Mouse (Mus musculus) large intestine, adult 2 months (tissue): Measurements from ENCODE around the gene Cmss1. TPM values are rescaled to one million over a fixed set of nuclear protein-coding genes. Genes with fewer than 3 reads are reported as not detected.
"Not testable (repeated sequence)": the region's sequence is repeated elsewhere in the genome, so short reads cannot be mapped to it uniquely, and the experiment has no call there.

ENCODE experiments used
- DNase-seq: peaks from one replicate; pipeline ENCODE4 v3.0.0-alpha.2; 2012; ENCODE audit warnings: low read depth, low spot score
- whole genome bisulfite sequencing: fragments of 180-500 bp; shearing (Covaris S2); methylation state at CpG from one replicate; pipeline ENCODE4 v1.1.7; 2018; 5-methylcytosine and 5-hydroxymethylcytosine counted together
- polyA plus RNA-seq: library from polyadenylated mRNA; depleted of rRNA; stranded (reverse); fragments of >200 nt; gene quantifications from 2 replicates; pipeline ENCODE4 v1.2.3, GENCODE M21; 2012

The Cmss1 gene
- polyA plus RNA-seq, 1 experiment: 8.0 TPM

GRCm38 (mm10) chr16:57403825-57404224 is 202.8 kb downstream of the Cmss1 start:
- WGBS: 81% methylated on average over 5 of the region's 5 CpGs
- no peak for DNase-seq

GRCm38 (mm10) chr16:57402910-57403309 is 203.8 kb downstream of the Cmss1 start:
- WGBS: 79% methylated on average over 4 of the region's 4 CpGs
- no peak for DNase-seq

GRCm38 (mm10) chr16:57401702-57402101 is 205.0 kb downstream of the Cmss1 start:
- DNase-seq: no peak
- WGBS: 68% methylated on average over 6 of the region's 6 CpGs

GRCm38 (mm10) chr16:57399566-57399965 is 207.1 kb downstream of the Cmss1 start:
- 83% methylated on average over 10 of the region's 10 CpGs for WGBS
- DNase-seq: no peak

GRCm38 (mm10) chr16:57398387-57399214 is 208.1 kb downstream of the Cmss1 start:
- 61% methylated on average over 18 of the region's 18 CpGs for WGBS
- peak; percentile 61 for DNase-seq

GRCm38 (mm10) chr16:57397845-57398244 is 208.8 kb downstream of the Cmss1 start:
- 71% methylated on average over 6 of the region's 6 CpGs for WGBS

GRCm38 (mm10) chr16:57396249-57396648 is 210.4 kb downstream of the Cmss1 start:
- WGBS: 76% methylated on average over 6 of the region's 6 CpGs
- no peak for DNase-seq

More at GRCm38 (mm10) chr16:57397845-57398244, 208.8 kb downstream of the Cmss1 start:
- DNase-seq: no peak

GRCm38 (mm10) chr16:57393161-57393560 is 213.5 kb downstream of the Cmss1 start:
- WGBS: 40% methylated on average over 11 of the region's 11 CpGs
- DNase-seq: no peak

- 26% methylated on average over 2 of the region's 2 CpGs for WGBS
- no peak for DNase-seq
These were observed 214.2 kb downstream of the Cmss1 start for GRCm38 (mm10) chr16:57392461-57392860.

- DNase-seq: not testable (repeated sequence)
- WGBS: 39% methylated on average over 29 of the region's 39 CpGs
These were observed 215.5 kb downstream of the Cmss1 start for GRCm38 (mm10) chr16:57391171-57391570.

- DNase-seq: no peak
- WGBS: 88% methylated on average over 15 of the region's 15 CpGs
These were observed 217.0 kb downstream of the Cmss1 start for GRCm38 (mm10) chr16:57389566-57390251.

- 83% methylated on average over 2 of the region's 2 CpGs for WGBS
- no peak for DNase-seq
These were observed 222.4 kb downstream of the Cmss1 start for GRCm38 (mm10) chr16:57384274-57384673.

- WGBS: 28% methylated on average over 8 of the region's 8 CpGs
- DNase-seq: no peak
These were observed 223.2 kb downstream of the Cmss1 start for GRCm38 (mm10) chr16:57383266-57383971.

- 83% methylated on average over 9 of the region's 9 CpGs for WGBS
- no peak for DNase-seq
These were observed 227.9 kb downstream of the Cmss1 start for GRCm38 (mm10) chr16:57378631-57379330.

- no peak for DNase-seq
- 80% methylated on average over 7 of the region's 7 CpGs for WGBS
These were observed 231.3 kb downstream of the Cmss1 start for GRCm38 (mm10) chr16:57375248-57375837.

GRCm38 (mm10) chr16:57372156-57372555 is 234.5 kb downstream of the Cmss1 start:
- WGBS: 27% methylated on average over 3 of the region's 3 CpGs

GRCm38 (mm10) chr16:57369846-57370496 is 236.7 kb downstream of the Cmss1 start:
- WGBS: 79% methylated on average over 8 of the region's 8 CpGs
- DNase-seq: no peak

More at GRCm38 (mm10) chr16:57372156-57372555, 234.5 kb downstream of the Cmss1 start:
- DNase-seq: peak; percentile 35

GRCm38 (mm10) chr16:57366941-57367694 is 239.5 kb downstream of the Cmss1 start:
- DNase-seq: no peak
- WGBS: 60% methylated on average over 18 of the region's 18 CpGs
